ENCODE assay signal across 8 mouse cellular contexts in genomic region chrX:13845858-13846652, GRCm38 (mm10). TPM values are rescaled to one million over a fixed set of nuclear protein-coding genes. Genes with fewer than 3 reads are reported as not detected.
DNase-seq lines count a peak whose midpoint lies in the region; ATAC-seq lines count a peak whose summit lies in the region.

No protein-coding gene starts in this region.

- ATAC-seq in forebrain, embryonic 15.5 days (replicated peaks) = peak; percentile 88
- no peak for ATAC-seq in granulocyte monocyte progenitor cell, adult 5-6 weeks (replicated peaks; ENCODE audit: poor library complexity, severe bottlenecking)

- H3K36me3 ChIP-seq in forebrain, embryonic 15.5 days = no peaks in the 10 kb centered on the region
- H3K36me3 ChIP-seq in hindbrain, embryonic 10.5 days = no peaks in the 10 kb centered on the region

- peak overlapping the region; percentile 88 for H3K4me3 ChIP-seq in brown adipose tissue, adult 24 weeks (ENCODE audit: insufficient read depth, low read depth, low read length)
- peak overlapping the region; percentile 66 for H3K4me3 ChIP-seq in forebrain, embryonic 15.5 days
- peak overlapping the region; percentile 63 for H3K4me3 ChIP-seq in hindbrain, embryonic 10.5 days

- H3K4me2 ChIP-seq in forebrain, embryonic 15.5 days (replicated peaks) = peak overlapping the region; percentile 36

- peak overlapping the region; percentile 68 for H3K27ac ChIP-seq in brown adipose tissue, adult 24 weeks (replicated peaks; ENCODE audit: low read depth, low read length)
- H3K27ac ChIP-seq in forebrain, embryonic 15.5 days (replicated peaks) = peak overlapping the region; percentile 94
- H3K27ac ChIP-seq in hindbrain, embryonic 10.5 days = peak overlapping the region; percentile 91

- no peaks in the 10 kb centered on the region for H3K4me1 ChIP-seq in brown adipose tissue, adult 24 weeks (ENCODE audit: control insufficient read depth, insufficient read depth, insufficient read length, low read length)
- H3K4me1 ChIP-seq in forebrain, embryonic 15.5 days = 0 out of 2 replicates have a peak, but pooled peaks cover 3% of the 10 kb centered on the region
- no peaks in the 10 kb centered on the region for H3K4me1 ChIP-seq in hindbrain, embryonic 10.5 days (replicated peaks)

- 33% methylated on average over 82 of the region's 100 CpGs for WGBS in forebrain, embryonic 15.5 days
- 25% methylated on average over 100 of the region's 100 CpGs for WGBS in hindbrain, embryonic 10.5 days

- no peaks in the 10 kb centered on the region for H3K9me3 ChIP-seq in forebrain, embryonic 15.5 days
- H3K9me3 ChIP-seq in hindbrain, embryonic 10.5 days = no peaks in the 10 kb centered on the region; the same call in 1 of the 2 replicates

- peak overlapping the region; percentile 75 for H3K9ac ChIP-seq in forebrain, embryonic 15.5 days (replicated peaks)

- no peaks in the 10 kb centered on the region for H3K27me3 ChIP-seq in forebrain, embryonic 15.5 days
- H3K27me3 ChIP-seq in hindbrain, embryonic 10.5 days (ENCODE audit: insufficient read depth, poor library complexity, severe bottlenecking) = no peaks in the 10 kb centered on the region

- DNase-seq in Muller cell, postnatal 12 days (ENCODE audit: inconsistent ontology term) = peak; percentile 35
- peak; percentile 57 for DNase-seq in hindbrain, embryonic 10.5 days (ENCODE audit: low spot score)
- peak; percentile 14 for DNase-seq in layer of hippocampus, adult 9-11 months
- peak; percentile 23 for DNase-seq in lung, postnatal 36 days
- peak; percentile 21 to 23 for DNase-seq in right cerebral cortex, adult 2 months (ENCODE audit: low spot score in 2 of 2)

RNA-seq across cellular contexts. Expression of gene Cask, which starts 5.1 kb away (rescaled TPM):
- 16.2 and 23.0 TPM in 2 replicates for polyA plus RNA-seq in brown adipose tissue, adult 24 weeks (2012; ENCODE audit: insufficient read depth, insufficient read length, missing spikeins)
- polyA plus RNA-seq in forebrain, embryonic 15.5 days (2015; fragmentation: Nextera tagmentation; extraction: Ambion mirVana) = 43.7 and 46.9 TPM in 2 replicates
- polyA plus RNA-seq in hindbrain, embryonic 10.5 days (2016; fragmentation: Nextera tagmentation; extraction: Ambion mirVana) = 12.5 and 14.6 TPM in 2 replicates
- total RNA-seq in granulocyte monocyte progenitor cell, adult 5-6 weeks (2014; fragmentation: Nextera tagmentation) = 13.9 and 30.8 TPM in 2 replicates
- total RNA-seq in granulocyte monocyte progenitor cell, adult 5-6 weeks (2017) = 17.5 and 33.1 TPM in 2 replicates
